Mouse (Mus musculus) bone marrow, adult 2 months (tissue): ENCODE measurements at regions not wholly inside any gene's neighbourhood (a gene's known extent, or its start where the extent isn't known, plus 50 kb on each side); places are given as distances from the start of the nearest gene placed in this dataset.

Source experiments
- H3K27ac ChIP-seq: fragments of 200-500 bp; 2 replicates; pipeline ENCODE4 v1.5.1; 2012; ENCODE audit warnings: low read depth, mild to moderate bottlenecking, control low read depth, inconsistent platforms, low read length; ENCODE audit not compliant: control insufficient read depth, poor library complexity, insufficient read depth
- H3K4me1 ChIP-seq: fragments of 200-500 bp; 2 replicates; pipeline ENCODE4 v1.6.1; 2011; ENCODE audit warnings: low read length; ENCODE audit not compliant: control insufficient read depth, insufficient read depth
- H3K4me3 ChIP-seq: fragments of 200-500 bp; replicated peaks from 2 replicates; pipeline ENCODE3; 2011; ENCODE audit warnings: mild to moderate bottlenecking, low read depth, low read length, control low read depth; ENCODE audit not compliant: control insufficient read depth
- CTCF ChIP-seq: fragments of 200-500 bp; IDR thresholded peaks from 2 replicates; pipeline ENCODE4 v1.5.1; 2011; ENCODE audit warnings: low read length, control low read depth; ENCODE audit not compliant: control insufficient read depth, insufficient read depth
- POLR2A ChIP-seq: fragments of 200-500 bp; IDR thresholded peaks from 2 replicates; pipeline ENCODE4 v1.6.1; 2011; ENCODE audit warnings: low read depth, mild to moderate bottlenecking, control low read depth, low read length, borderline replicate concordance; ENCODE audit not compliant: control insufficient read depth
- WGBS: fragments of 180-500 bp; shearing (Covaris S2); methylation state at CpG from one replicate; pipeline ENCODE4 v1.1.7; 2018; 5-methylcytosine and 5-hydroxymethylcytosine counted together

GRCm38 (mm10) chr5:142324928-142325327 lies 76.4 kb upstream of the Foxk1 start:
- H3K27ac ChIP-seq: no peak overlapping the region
- H3K4me1 ChIP-seq: no peaks in the 10 kb centered on the region
- WGBS: 24% methylated on average over 2 of the region's 2 CpGs
- no peak overlapping the region for H3K4me3 ChIP-seq
- TF ChIP-seq POLR2A: no peak
- no peak for TF ChIP-seq CTCF

- H3K4me3 ChIP-seq: no peak overlapping the region
- WGBS: 65% methylated on average over 4 of the region's 4 CpGs
- no peak for TF ChIP-seq CTCF
- no peak for TF ChIP-seq POLR2A
- no peak overlapping the region for H3K27ac ChIP-seq
- no peaks in the 10 kb centered on the region for H3K4me1 ChIP-seq
These were observed 75.7 kb upstream of the Foxk1 start for GRCm38 (mm10) chr5:142325560-142325959.

GRCm38 (mm10) chr5:142327261-142327660 lies 74.0 kb upstream of the Foxk1 start:
- WGBS: 68% methylated on average over 6 of the region's 6 CpGs
- H3K4me3 ChIP-seq: no peak overlapping the region
- H3K4me1 ChIP-seq: no peaks in the 10 kb centered on the region
- TF ChIP-seq CTCF (peak; percentile 74), POLR2A (no peak)
- H3K27ac ChIP-seq: no peak overlapping the region

GRCm38 (mm10) chr5:142329724-142330520 lies 71.4 kb upstream of the Foxk1 start:
- H3K4me1 ChIP-seq: no peaks in the 10 kb centered on the region
- no peak for TF ChIP-seq CTCF
- TF ChIP-seq POLR2A: no peak
- 57% methylated on average over 7 of the region's 7 CpGs for WGBS
- no peak overlapping the region for H3K27ac ChIP-seq
- no peak overlapping the region for H3K4me3 ChIP-seq

GRCm38 (mm10) chr5:142332744-142333143 lies 68.6 kb upstream of the Foxk1 start:
- Histone ChIP-seq H3K4me1 (no peaks in the 10 kb centered on the region), H3K27ac (no peak overlapping the region), H3K4me3 (no peak overlapping the region)
- 54% methylated on average over 9 of the region's 9 CpGs for WGBS
- TF ChIP-seq CTCF (no peak), POLR2A (no peak)

GRCm38 (mm10) chr5:142337436-142337835 lies 63.9 kb upstream of the Foxk1 start:
- no peaks in the 10 kb centered on the region for H3K4me1 ChIP-seq
- no peak overlapping the region for H3K4me3 ChIP-seq
- 71% methylated on average over 6 of the region's 6 CpGs for WGBS
- no peak for TF ChIP-seq CTCF
- TF ChIP-seq POLR2A: no peak
- H3K27ac ChIP-seq: no peak overlapping the region

GRCm38 (mm10) chr5:142338051-142338450 lies 63.2 kb upstream of the Foxk1 start:
- no peak overlapping the region for H3K27ac ChIP-seq
- no peak for TF ChIP-seq POLR2A
- no peak for TF ChIP-seq CTCF
- H3K4me3 ChIP-seq: no peak overlapping the region
- 69% methylated on average over 11 of the region's 11 CpGs for WGBS
- no peaks in the 10 kb centered on the region for H3K4me1 ChIP-seq

GRCm38 (mm10) chr5:142340205-142341025 lies 60.9 kb upstream of the Foxk1 start:
- H3K27ac ChIP-seq: no peak overlapping the region
- H3K4me3 ChIP-seq: no peak overlapping the region
- no peak for TF ChIP-seq CTCF
- WGBS: 80% methylated on average over 14 of the region's 14 CpGs
- H3K4me1 ChIP-seq: no peaks in the 10 kb centered on the region

- H3K4me3 ChIP-seq: no peak overlapping the region
- no peak for TF ChIP-seq POLR2A
- H3K4me1 ChIP-seq: no peaks in the 10 kb centered on the region
- WGBS: 71% methylated on average over 3 of the region's 3 CpGs
- H3K27ac ChIP-seq: no peak overlapping the region
These were observed 60.3 kb upstream of the Foxk1 start for GRCm38 (mm10) chr5:142341026-142341432.
